Mouse (Mus musculus) liver, adult (tissue): Measurements from ENCODE around the gene Sstr2.

Experiments
- GATA4 ChIP-seq: IDR thresholded peaks from 2 replicates; pipeline ENCODE4 v1.6.1; 2014; ENCODE audit warnings: mild to moderate bottlenecking, low read length; ENCODE audit not compliant: insufficient replicate concordance

Gene Sstr2

DNA sequence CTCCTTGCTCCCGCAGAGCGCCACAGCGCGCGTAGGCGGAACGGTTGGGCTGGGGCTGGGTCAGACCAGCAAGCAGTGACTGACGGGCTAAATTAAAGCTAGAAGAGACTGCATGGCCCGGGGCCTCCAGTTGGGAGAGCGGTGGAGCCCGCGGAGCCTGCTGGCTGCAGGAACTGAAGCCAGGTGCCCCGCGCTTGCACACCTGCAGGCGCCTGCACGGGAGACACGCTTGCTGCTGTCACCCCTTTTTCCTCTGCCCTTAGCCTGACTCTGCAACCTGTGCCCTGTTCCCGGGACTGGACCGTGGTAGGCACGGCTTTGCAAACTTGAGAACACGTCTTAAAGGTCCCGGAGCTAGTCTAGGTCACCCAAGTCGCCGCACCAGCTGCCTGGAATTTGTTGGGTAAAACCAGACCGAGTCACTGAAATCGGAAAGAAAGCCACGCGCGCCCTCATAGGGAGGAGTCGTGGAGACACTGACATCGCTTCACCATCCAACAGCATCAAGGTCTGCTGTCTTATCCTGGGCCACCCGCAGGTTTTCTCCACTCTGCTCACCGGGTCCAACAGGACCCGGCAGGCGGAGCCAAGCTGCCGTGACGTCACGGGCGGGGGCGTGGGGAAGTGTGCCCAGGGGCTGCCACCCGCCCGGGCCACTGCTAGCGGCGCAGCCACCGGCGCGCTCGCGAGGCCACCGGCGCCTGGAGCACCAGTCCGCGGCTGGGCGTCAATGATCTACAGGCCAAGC is at the start of gene Sstr2:
Gene Sstr2, plus strand, starts transcription at position 671 of the 748 bp plus-strand sequence.
- no peak for TF ChIP-seq GATA4

DNA sequence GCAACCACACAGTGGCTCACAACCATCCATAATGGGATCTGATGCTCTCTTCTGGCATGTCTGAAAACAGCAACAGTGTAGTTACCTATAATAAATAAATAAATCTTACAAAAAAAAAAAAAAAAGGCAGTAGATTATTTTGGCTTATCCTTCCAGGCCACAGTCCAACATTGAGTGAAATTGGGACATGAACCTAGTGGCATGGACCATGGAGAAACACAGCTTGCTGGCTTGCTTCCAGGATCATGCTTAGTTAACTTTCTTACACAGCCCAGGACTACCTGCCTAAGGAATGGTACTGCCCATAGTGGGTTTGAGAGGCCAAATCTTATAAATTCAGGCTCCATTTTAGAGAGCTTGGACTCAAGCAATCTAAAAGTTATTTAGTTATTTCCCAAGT is 47.5 kb upstream of the Sstr2 start:
- TF ChIP-seq GATA4 = no peak

DNA sequence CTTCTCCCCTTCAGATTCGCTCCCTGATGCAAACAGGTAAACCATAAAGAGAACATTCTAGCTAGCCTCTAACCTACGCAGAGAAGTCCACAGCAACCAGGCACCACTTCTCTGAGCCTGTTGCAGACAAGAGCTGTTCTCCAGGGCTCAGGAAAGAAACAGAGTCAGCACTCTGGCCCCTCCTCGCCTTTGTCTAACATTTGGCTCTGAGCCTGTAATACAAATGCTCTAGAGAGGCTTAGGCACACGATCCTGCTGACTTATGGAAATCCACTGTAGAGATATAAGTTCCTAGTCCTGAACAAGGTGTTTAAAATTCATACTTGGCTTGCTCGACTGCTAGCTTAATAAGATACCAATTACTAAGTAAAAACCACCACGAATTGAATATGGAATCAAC is 46.5 kb upstream of the Sstr2 start:
- TF ChIP-seq GATA4 = no peak

DNA sequence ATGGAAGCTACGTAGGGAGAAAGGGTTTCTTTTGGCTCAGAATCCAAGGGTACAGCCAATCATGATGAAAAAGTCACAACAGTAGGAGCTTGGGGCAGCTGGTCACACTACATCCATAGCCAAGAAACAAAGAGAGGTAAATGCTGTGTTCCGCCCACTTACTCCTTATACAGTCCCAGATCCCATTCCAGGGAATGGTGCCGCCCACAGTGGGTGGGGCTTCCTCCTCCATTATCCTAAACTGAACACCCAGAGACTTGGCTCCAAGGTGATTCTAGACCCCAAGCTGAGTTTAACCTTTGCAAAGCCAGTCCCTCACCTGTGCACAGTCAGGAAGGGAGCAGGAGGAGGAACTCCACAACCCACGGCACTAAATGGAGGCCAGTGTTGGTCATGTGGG is 41.9 kb upstream of the Sstr2 start:
- no peak for TF ChIP-seq GATA4

DNA sequence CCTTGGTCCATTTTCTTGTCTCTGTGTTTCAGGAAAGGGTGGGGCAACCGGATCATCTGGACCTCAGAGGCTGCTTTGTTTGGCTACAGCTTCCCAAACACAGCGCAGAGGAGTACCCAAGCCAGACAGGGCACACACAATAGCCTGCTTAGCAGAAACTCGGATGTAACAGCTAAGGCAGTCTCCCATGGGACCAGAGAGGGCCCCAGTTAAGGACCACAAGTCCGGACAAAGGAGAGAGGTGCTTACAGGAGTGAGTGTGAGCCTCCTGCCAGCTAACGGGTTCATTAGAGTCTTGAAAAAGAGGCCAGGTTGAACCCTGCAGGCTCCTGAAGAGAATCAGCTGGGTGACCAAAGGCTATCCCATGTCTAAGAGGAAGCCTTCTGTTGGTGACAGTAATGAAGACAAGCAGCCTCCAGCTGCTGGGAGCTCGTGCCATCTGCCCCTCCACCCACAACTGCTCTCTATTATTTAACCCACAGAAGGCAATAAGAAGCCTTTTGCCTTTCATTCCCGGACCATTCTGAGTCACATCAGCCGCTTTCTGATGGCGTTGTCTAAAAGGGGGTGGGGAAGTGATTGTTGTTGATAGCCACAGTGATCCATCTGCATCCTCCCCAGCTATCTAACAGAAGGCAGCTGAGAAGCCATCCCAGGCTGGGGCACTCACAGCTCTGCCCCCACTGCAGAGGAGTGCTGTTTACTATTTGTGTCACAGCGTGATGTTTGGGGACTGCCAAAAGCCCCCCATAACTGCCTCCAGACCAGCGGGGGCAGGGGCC is 35.1 kb upstream of the Sstr2 start:
- no peak for TF ChIP-seq GATA4

DNA sequence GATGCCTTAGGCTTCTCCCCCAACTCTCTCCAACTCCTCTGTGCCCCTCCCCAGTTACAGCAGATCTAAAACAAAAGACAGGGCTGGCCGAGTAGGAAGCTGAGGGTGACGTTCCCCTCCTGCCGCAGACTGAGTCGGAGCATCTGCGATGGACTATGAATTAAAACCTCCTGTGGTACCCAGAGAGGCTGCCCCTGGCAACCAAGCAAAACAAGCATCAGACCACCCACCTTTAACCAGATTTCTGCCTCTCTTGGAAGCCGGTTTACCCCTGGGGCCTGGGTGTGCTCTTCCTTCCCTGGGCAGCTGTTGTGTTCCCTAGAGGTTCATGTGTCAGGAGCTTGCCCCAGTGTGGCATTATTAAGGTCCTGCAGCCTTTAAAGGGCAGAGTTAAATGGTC is 32.7 kb upstream of the Sstr2 start:
- no peak for TF ChIP-seq GATA4

DNA sequence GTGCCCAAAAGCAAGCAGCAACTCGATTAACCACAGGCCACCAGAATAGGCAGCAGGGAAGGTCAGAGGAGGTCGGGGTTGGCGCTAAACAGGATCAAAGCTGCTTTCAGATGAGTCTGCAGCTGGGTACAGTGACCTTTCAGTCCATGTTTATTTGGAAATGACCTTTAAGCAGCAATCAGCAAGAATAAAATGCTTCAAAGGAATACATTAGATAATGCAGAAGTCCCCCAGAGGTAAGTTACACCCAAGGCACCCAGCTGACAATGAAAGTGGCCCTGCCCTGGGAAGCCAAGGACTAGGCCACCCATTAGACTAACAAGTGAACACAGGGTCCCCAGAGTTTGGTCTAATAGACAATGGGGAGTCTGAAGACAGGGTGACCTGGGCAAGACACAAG is 30.2 kb upstream of the Sstr2 start:
- TF ChIP-seq GATA4 = no peak

DNA sequence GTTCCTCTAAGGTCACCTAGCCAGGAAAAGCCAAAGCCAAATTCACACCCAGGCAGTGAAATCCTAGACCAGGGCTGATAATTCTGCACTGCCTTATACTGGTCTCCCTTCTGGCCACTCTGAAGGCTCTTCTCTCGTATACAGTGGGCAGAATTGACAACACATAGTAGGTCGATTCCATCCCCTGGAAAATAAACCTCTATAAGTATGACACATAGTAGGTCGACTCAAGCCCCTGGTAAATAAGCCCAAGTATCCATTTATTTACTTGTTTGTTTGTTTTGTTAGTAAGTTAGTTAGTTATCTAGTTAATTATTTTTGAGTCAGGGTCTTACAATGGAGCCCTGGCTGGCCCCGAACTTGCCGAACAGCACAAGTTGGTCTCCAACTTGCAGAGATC is 24.0 kb upstream of the Sstr2 start:
- no peak for TF ChIP-seq GATA4

DNA sequence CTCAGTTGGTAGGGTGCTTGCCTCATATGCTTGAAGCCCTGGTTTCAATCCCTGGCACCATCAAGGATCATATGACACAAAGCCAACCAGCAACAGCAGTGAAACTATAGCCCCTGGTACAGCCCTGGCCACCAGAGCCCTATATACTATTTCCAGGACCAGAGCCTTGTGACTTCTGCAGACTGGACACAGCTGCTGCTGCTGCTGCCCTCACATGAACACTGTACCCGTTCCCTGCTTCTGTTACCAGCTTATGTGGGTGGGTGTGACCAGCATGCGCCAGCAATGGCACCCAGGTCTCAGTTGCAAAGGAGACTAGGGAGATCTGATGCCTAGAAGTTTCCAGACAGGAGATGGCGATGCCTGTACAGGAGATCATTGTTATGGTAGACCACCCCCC is 21.5 kb upstream of the Sstr2 start:
- TF ChIP-seq GATA4 = no peak

DNA sequence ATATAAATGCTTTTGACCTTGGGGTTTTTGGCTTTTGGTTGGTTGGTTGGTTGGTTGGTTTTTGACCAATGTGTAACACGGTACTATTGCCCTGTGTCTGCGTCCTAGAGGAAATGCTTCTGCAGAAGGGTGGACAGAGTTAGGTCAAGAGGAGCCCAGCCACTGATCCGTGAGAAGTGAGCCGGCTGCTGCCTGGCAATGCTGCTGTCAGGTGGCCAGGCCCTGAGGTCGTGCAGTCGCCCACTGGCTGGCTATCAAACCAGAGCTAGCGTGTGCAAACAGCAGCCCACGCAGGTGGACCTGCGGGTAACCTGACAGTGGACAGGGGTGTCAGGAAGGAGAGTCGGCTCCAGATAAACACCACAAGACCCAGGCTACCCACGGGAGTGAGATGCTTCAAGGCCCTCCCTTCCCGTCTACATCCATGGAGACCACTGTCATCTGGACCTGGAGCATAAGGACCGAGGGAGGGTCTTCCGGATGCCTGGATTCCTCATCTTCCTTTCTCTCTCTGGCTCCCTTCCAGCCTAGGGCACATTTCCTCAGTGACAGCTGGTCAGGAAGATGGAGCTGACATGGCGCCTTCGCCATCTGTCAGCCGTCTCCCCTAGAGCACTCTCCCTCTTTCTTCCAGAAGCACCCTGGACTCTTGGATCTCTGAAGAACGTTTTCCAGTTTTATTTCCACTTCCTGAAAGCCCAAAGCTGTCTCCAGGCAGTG is 18.5 kb upstream of the Sstr2 start:
- no peak for TF ChIP-seq GATA4

DNA sequence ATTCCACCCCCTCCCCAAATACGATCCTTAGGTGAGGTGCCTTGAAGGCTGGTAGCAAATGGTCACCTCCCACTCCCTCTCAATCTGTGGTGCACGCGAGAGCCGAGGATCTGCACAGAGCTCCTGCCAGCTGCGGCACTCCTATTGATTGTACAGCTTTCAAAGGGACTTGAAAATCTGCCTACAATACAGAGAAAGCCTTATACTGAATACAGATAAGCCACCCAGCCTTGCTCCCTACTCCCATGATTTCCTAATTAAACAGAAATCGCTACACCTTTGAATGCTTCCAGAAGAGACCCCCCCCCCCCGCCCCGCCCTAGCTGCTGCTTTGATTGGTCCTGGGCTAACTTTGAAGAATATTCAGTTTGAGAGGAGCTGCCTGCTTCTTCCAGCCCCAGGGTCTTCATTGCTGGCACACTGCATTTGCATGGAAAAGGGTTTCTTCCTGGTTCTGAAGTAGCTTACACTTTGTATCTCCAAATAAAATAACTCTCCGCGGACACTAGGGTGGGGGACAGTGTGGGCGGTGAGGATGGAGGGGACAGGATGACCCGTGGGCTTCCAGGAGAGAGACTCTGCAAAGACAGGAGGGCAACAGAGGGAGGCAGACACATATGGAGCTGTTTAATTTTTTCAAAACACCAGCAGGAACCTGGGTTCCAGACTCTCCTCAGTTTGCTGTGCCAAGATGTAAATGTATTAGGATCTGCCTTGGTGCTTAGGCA is 17.4 kb upstream of the Sstr2 start:
- no peak for TF ChIP-seq GATA4

DNA sequence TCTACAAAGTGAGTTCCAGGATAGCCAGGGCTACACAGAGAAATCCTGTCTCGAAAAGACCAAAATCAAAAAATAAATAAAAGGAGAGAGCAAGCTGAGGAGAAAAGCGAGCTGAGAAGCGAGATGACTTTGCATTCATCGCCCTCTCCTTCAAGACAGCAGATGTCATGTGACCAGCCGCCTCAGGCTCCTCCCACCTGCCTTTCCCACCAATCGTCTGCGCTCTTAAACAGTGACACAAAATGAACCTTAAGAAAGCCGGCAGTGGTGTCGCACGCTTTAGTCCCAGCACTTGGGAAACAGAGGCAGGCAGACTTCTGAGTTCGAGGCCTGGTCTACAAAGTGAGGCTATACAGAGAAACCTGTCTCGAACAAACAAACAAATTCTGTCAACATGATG is 11.6 kb upstream of the Sstr2 start:
- no peak for TF ChIP-seq GATA4

DNA sequence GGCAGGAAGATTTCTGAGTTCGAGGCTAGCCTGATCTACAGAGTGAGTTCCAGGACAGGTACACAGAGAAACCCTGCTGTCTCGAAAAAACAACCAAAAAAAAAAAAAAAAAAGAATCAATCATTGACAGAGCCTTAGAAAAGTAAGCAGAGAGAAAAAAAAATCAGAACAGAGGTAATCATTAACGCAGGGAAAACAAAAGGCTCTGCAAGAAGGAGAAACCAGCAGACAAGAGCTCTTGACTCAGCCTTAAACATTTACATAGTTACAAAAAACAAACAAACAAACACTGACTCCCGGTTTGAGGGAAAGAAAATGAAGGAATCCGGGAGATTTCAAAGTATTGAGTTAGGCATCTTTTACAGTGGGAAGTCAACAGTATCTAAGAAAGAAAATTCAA is 9.6 kb upstream of the Sstr2 start:
- TF ChIP-seq GATA4 = no peak

DNA sequence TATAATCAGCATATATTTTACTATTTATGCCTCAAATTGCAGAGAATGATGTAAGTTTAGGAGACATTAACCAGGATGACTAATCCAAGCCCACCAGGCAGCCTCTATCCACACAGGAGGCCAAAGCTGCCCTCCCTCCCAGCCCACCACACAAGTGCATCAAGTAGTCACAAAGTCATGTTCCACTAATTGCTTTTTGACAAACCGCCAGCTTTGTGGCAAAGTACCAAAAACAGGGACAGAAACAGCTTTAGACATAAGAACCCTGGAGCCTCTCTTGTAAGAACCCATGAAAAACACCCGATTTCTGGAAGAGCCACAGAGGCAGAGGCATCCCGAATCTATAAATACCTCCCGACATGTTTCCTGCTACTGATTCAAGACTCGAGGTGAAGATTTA is 8.9 kb upstream of the Sstr2 start:
- no peak for TF ChIP-seq GATA4

DNA sequence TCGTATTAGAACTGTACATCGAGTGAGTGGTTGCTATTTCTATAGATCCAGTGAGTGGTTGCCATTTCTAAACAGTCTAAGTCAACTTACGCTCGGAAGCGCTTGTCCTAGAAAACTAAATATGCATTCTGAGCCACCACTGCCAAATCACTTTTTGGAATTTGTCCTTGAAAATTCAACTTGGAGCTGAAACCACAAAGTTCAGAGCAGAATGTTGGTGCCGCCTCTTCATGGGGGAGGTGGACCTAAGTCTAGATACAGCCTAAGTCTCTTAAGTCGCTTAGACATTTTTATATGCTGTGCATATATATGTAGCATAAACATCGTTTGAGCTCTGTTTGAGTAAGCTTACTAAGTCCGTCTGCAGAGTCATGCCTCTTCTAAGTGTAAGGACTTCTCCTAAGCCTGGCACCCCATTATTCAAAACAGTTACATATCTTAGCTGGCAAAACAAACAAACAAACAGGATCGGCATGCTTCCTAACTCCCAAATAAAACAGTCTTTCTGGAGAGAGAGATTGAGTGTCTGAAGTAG is 8.0 kb upstream of the Sstr2 start:
- no peak for TF ChIP-seq GATA4
